Mouse (Mus musculus) heart, postnatal 0 days (tissue): ENCODE measurements around the gene Krt87. TPM values are rescaled to one million over a fixed set of nuclear protein-coding genes. Genes with fewer than 3 reads are reported as not detected.

Source experiments
- ATAC-seq: fragments of 200-750 bp; cut with Nextera tagmentation; 2 replicates; pipeline ENCODE4 v1.8.0; 2017; ENCODE audit warnings: low read depth, moderate number of reproducible peaks, moderate library complexity; ENCODE audit not compliant: insufficient read depth
- DNase-seq: peaks from one replicate; pipeline ENCODE4 v3.0.0-alpha.2; 2016; ENCODE audit warnings: low spot score
- H3K27ac ChIP-seq: fragments of 300-500 bp; sonication (generic); 2 replicates; pipeline ENCODE4 v1.5.1; 2014; ENCODE audit warnings: low read depth, mild to moderate bottlenecking
- H3K27me3 ChIP-seq: fragments of 300-500 bp; sonication (generic); 2 replicates; pipeline ENCODE4 v1.6.1; 2014; ENCODE audit warnings: low read length, mixed read lengths; ENCODE audit not compliant: control insufficient read depth, insufficient read depth
- H3K36me3 ChIP-seq: fragments of 300-500 bp; sonication (generic); replicated peaks from 2 replicates; pipeline ENCODE4 v1.6.1; 2014; ENCODE audit warnings: low read length, mixed read lengths; ENCODE audit not compliant: control insufficient read depth, insufficient read depth
- H3K4me1 ChIP-seq: fragments of 300-500 bp; sonication (generic); 2 replicates; pipeline ENCODE4 v1.6.1; 2014; ENCODE audit warnings: antibody characterized with exemption; ENCODE audit not compliant: control insufficient read depth, insufficient read depth
- H3K4me2 ChIP-seq: fragments of 300-500 bp; sonication (generic); 2 replicates; pipeline ENCODE4 v1.6.1; 2014; ENCODE audit warnings: low read depth, mild to moderate bottlenecking, low read length, moderate library complexity
- H3K4me3 ChIP-seq: fragments of 300-500 bp; sonication (generic); 2 replicates; pipeline ENCODE4 v1.5.1; 2014; ENCODE audit warnings: low read depth, low read length
- H3K9ac ChIP-seq: fragments of 300-500 bp; sonication (generic); replicated peaks from 2 replicates; pipeline ENCODE4 v1.6.1; 2014; ENCODE audit warnings: low read depth, low read length, mixed read lengths
- H3K9me3 ChIP-seq: fragments of 300-500 bp; sonication (generic); replicated peaks from 2 replicates; pipeline ENCODE4 v1.6.1; 2016; ENCODE audit warnings: low read length; ENCODE audit not compliant: control insufficient read depth
- CTCF ChIP-seq: IDR thresholded peaks from 2 replicates; pipeline ENCODE4 v1.5.1; 2016; ENCODE audit warnings: antibody characterized with exemption, control low read depth, low read depth
- EP300 ChIP-seq: IDR thresholded peaks from 2 replicates; pipeline ENCODE4 v1.6.1; 2016; ENCODE audit warnings: antibody characterized with exemption, low read depth
- WGBS: fragments of 180-500 bp; shearing (Covaris S2); extraction: QIAGEN DNeasy Blood & Tissue Kit; methylation state at CpG from one replicate; pipeline ENCODE4 v1.1.7; 2014; 5-methylcytosine and 5-hydroxymethylcytosine counted together
- polyA plus RNA-seq: library from polyadenylated mRNA; unstranded; fragments of >200 nt; fragmentation: Nextera tagmentation; extraction: Ambion mirVana; gene quantifications from 2 replicates; pipeline ENCODE4 v1.2.1, GENCODE M21; 2015
- total RNA-seq: library from RNA; depleted of rRNA; stranded (reverse); fragments of >200 nt; gene quantifications from 2 replicates; pipeline ENCODE4 v1.2.3, GENCODE M21; 2014; ENCODE audit warnings: low replicate concordance

The Krt87 gene
- total and polyA plus RNA-seq, 2 experiments from 2014 or later = not detected

DNA sequence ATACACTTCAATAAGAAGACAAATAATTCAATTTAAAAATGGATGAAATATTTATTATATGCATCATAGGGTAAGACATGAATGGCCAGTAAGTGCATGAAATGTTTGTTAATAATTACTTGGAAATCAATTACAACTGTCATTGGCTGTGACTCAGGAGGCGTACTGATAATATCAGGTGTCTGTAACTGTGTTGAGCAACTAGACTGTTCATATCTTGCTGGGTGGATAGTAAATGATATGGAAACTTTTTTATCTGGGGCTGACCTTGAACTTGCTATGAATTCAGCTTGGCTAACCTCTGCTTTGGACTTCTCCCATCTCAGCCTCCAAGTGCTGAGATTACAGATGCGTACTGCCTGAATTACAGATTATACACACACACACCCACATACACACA, 40.9 kb downstream of the Krt87 start:
- H3K4me3 ChIP-seq = no peak overlapping the region
- no peaks in the 10 kb centered on the region for H3K36me3 ChIP-seq
- no peaks in the 10 kb centered on the region for H3K27me3 ChIP-seq
- H3K9ac ChIP-seq = no peak overlapping the region
- H3K4me2 ChIP-seq = no peak overlapping the region
- TF ChIP-seq EP300 (no peak), CTCF (no peak)
- H3K27ac ChIP-seq = no peak overlapping the region
- no peaks in the 10 kb centered on the region for H3K9me3 ChIP-seq
- ATAC-seq (no peak), DNase-seq (no peak)
- no peaks in the 10 kb centered on the region for H3K4me1 ChIP-seq
- WGBS = 74% methylated on average over 2 of the region's 2 CpGs

- H3K27ac ChIP-seq = no peak overlapping the region
- no peak overlapping the region for H3K4me3 ChIP-seq
- H3K9ac ChIP-seq = no peak overlapping the region
- H3K9me3 ChIP-seq = no peaks in the 10 kb centered on the region
- no peak for DNase-seq
- no peaks in the 10 kb centered on the region for H3K27me3 ChIP-seq
- H3K36me3 ChIP-seq = no peaks in the 10 kb centered on the region
- WGBS = 90% methylated on average over 3 of the region's 3 CpGs
- no peaks in the 10 kb centered on the region for H3K4me1 ChIP-seq
- no peak for ATAC-seq
- H3K4me2 ChIP-seq = no peak overlapping the region
- no peak for TF ChIP-seq EP300
- TF ChIP-seq CTCF = no peak
Observed at GRCm38 (mm10) chr15:101396921-101397320, 41.7 kb downstream of the Krt87 start.

GRCm38 (mm10) chr15:101396466-101396865, 42.1 kb downstream of the Krt87 start:
- Histone ChIP-seq H3K4me2 (no peak overlapping the region), H3K4me1 (no peaks in the 10 kb centered on the region), H3K27ac (no peak overlapping the region), H3K9me3 (no peaks in the 10 kb centered on the region), H3K9ac (no peak overlapping the region), H3K36me3 (no peaks in the 10 kb centered on the region), H3K4me3 (no peak overlapping the region), H3K27me3 (no peaks in the 10 kb centered on the region)
- DNase-seq = no peak
- TF ChIP-seq CTCF (no peak), EP300 (no peak)
- 24% methylated on average over 7 of the region's 7 CpGs for WGBS
- no peak for ATAC-seq

- no peaks in the 10 kb centered on the region for H3K36me3 ChIP-seq
- WGBS = 60% methylated on average over 7 of the region's 7 CpGs
- no peak overlapping the region for H3K27ac ChIP-seq
- DNase-seq (no peak), ATAC-seq (no peak; the same call in 1 of the 2 replicates)
- H3K4me2 ChIP-seq = no peak overlapping the region
- no peak overlapping the region for H3K9ac ChIP-seq
- no peaks in the 10 kb centered on the region for H3K9me3 ChIP-seq
- no peaks in the 10 kb centered on the region for H3K4me1 ChIP-seq
- H3K27me3 ChIP-seq = no peaks in the 10 kb centered on the region
- TF ChIP-seq CTCF = no peak
- TF ChIP-seq EP300 = no peak
- H3K4me3 ChIP-seq = no peak overlapping the region
Observed at GRCm38 (mm10) chr15:101394908-101395307, 43.7 kb downstream of the Krt87 start.

DNA sequence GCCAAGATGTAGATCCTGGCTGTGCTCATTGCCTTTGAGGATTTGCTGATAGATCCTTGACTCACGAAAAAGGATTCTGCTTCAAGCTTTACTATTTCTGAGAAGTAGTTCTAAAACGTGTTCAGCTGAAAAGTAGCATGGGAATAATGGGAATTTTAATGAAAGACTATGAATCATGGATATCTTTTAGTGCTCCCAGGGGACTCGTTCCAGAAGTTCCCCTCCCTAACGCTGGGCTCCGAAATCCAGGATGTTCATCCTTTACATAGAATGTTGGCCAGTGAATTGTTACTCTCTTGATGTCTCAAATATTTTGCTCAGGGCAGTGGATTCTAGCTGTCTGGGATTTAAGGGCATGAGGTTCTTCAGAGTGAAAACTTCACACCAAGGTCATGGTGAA, 46.4 kb downstream of the Krt87 start:
- WGBS = 63% methylated on average over 5 of the region's 5 CpGs
- no peak overlapping the region for H3K4me2 ChIP-seq
- DNase-seq (no peak), ATAC-seq (no peak)
- H3K9me3 ChIP-seq = no peaks in the 10 kb centered on the region
- no peak overlapping the region for H3K27ac ChIP-seq
- no peak overlapping the region for H3K4me3 ChIP-seq
- H3K27me3 ChIP-seq = no peaks in the 10 kb centered on the region
- no peaks in the 10 kb centered on the region; the same call in 1 of the 2 replicates for H3K4me1 ChIP-seq
- TF ChIP-seq EP300 (no peak), CTCF (no peak)
- H3K9ac ChIP-seq = no peak overlapping the region
- H3K36me3 ChIP-seq = no peaks in the 10 kb centered on the region

DNA sequence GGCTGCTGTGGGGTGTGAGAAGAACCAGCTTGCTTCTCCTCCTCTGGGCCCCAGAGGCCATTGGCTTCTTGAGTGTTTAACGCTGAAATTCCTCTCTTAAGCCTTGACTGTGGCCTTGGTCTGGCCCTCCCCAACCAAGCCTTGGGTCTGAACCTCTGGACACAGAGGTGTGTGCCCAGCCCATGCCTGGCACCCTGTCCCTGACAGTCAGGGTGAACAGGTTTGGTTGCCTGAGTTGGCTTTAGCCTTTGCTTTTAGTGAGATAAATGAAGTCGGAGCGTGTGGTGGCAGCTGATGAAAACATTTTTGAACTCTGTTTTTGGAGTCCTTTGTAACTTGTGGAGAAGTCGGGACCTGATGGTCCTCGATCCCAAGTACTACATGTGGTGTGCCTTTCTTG, 48.4 kb downstream of the Krt87 start:
- Histone ChIP-seq H3K4me2 (no peak overlapping the region), H3K27ac (no peak overlapping the region), H3K9me3 (no peaks in the 10 kb centered on the region), H3K9ac (no peak overlapping the region), H3K4me3 (no peak overlapping the region), H3K4me1 (peaks cover 4% of the 10 kb centered on the region; the same call in 1 of the 2 replicates), H3K27me3 (no peaks in the 10 kb centered on the region), H3K36me3 (no peaks in the 10 kb centered on the region)
- no peak for DNase-seq
- 83% methylated on average over 5 of the region's 5 CpGs for WGBS
- TF ChIP-seq EP300 = no peak
- no peak for TF ChIP-seq CTCF
- no peak for ATAC-seq
